Comparison of ENCODE assay signal across 12 mouse cellular contexts in genomic region chr5:65113323-65113722, GRCm38 (mm10). TPM values are rescaled to one million over a fixed set of nuclear protein-coding genes. Genes with fewer than 3 reads are reported as not detected.
A peak's percentile ranks its signal among the peaks of the same experiment; 100 is the strongest.
DNase-seq lines count a peak whose midpoint lies in the region; ATAC-seq lines count a peak whose summit lies in the region.
"Had no signal": no experiment of that assay in that cellular context is flagged by ENCODE, and none has a peak within 500 bp of the region (broad histone marks: within the 10 kb centered on the region; RNA-seq: fewer than 3 reads in every experiment).

No protein-coding gene starts in this region.

- peaks cover 28% of the 10 kb centered on the region for H3K4me1 ChIP-seq in heart, embryonic 13.5 days
- peaks cover 25% of the 10 kb centered on the region for H3K4me1 ChIP-seq in liver, embryonic 13.5 days (replicated peaks)

- peak overlapping the region; percentile 41; the same call in 1 of the 2 replicates for H3K27ac ChIP-seq in heart, embryonic 13.5 days (replicated peaks)
- no peak overlapping the region for H3K27ac ChIP-seq in liver, embryonic 13.5 days
- H3K27ac ChIP-seq: macrophage had no signal

- no peak for ATAC-seq in heart, embryonic 13.5 days (ENCODE audit: extremely low read depth, insufficient number of reproducible peaks, low FRiP score, low TSS enrichment)
- peak; percentile 95 for ATAC-seq in activated CD4-positive, CD25-positive, alpha-beta regulatory T cell, adult 4 months
- peak; percentile 73 for ATAC-seq in liver, embryonic 13.5 days (ENCODE audit: low read depth)
- ATAC-seq in erythroblast, adult 5-6 weeks (replicated peaks; ENCODE audit: low FRiP score, poor library complexity, severe bottlenecking), result no peak
- ATAC-seq: intestine, embryonic 16.5 days had no signal

- DNase-seq in heart, postnatal 14 days, result no peak
- DNase-seq in liver, embryonic 13.5 days, result no peak
- DNase-seq in lung, postnatal 36 days, result peak; percentile 87
- no peak for DNase-seq in right cerebral cortex, postnatal 4 days
- DNase-seq in urinary bladder, postnatal 14 days (ENCODE audit: low spot score), result no peak
- DNase-seq: right cerebral cortex, adult 18-20 months had no signal

- 46% methylated on average over 6 of the region's 6 CpGs for WGBS in heart, embryonic 13.5 days
- 28% methylated on average over 6 of the region's 6 CpGs for WGBS in liver, embryonic 13.5 days (ENCODE audit: insufficient replicate concordance)

- H3K4me3 ChIP-seq in heart, embryonic 13.5 days, result no peak overlapping the region
- no peak overlapping the region for H3K4me3 ChIP-seq in liver, embryonic 13.5 days (replicated peaks)

- no peaks in the 10 kb centered on the region for H3K27me3 ChIP-seq in heart, embryonic 13.5 days (replicated peaks)
- H3K27me3 ChIP-seq in liver, embryonic 13.5 days, result no peaks in the 10 kb centered on the region

- H3K9ac ChIP-seq in heart, embryonic 13.5 days, result no peak overlapping the region
- no peak overlapping the region for H3K9ac ChIP-seq in liver, embryonic 13.5 days

- H3K36me3 ChIP-seq in heart, embryonic 13.5 days, result peaks cover 16% of the 10 kb centered on the region
- peaks cover 4% of the 10 kb centered on the region; the same call in 1 of the 2 replicates for H3K36me3 ChIP-seq in liver, embryonic 13.5 days

- H3K4me2 ChIP-seq in heart, embryonic 13.5 days, result no peak overlapping the region
- H3K4me2 ChIP-seq in liver, embryonic 13.5 days, result no peak overlapping the region

- no peaks in the 10 kb centered on the region for H3K9me3 ChIP-seq in heart, embryonic 13.5 days
- H3K9me3 ChIP-seq in liver, embryonic 13.5 days (replicated peaks), result no peaks in the 10 kb centered on the region

- intact Hi-C loops in heart, postnatal 14 days (cut with DNase I), result no loop called here

RNA-seq across cellular contexts. Expression of gene Klhl5, which starts 6.0 kb away (rescaled TPM):
- 12.3 and 14.1 TPM in 2 replicates for polyA plus RNA-seq in heart, embryonic 13.5 days (2015; fragmentation: Nextera tagmentation; extraction: Ambion mirVana)
- 10 to 100 TPM; 15.6 to 18.2 TPM for total RNA-seq in heart, postnatal 14 days (2021)
- polyA plus RNA-seq in activated CD4-positive, CD25-positive, alpha-beta regulatory T cell, adult 4 months (2017; shearing (Covaris generic)), result 1 to 10 TPM; 5.0 to 9.7 TPM
- polyA plus RNA-seq in liver, embryonic 13.5 days (2015; fragmentation: Nextera tagmentation; extraction: Ambion mirVana), result 3.9 and 4.4 TPM in 2 replicates
- 13.6 and 31.1 TPM in 2 replicates for total RNA-seq in erythroblast, adult 5-6 weeks (2015; ENCODE audit: low replicate concordance)
- 12.9 and 14.5 TPM in 2 replicates for total RNA-seq in erythroblast, adult 5-6 weeks (2017; ENCODE audit: low replicate concordance)

RNA-seq across cellular contexts. Expression of gene Tmem156, which starts 21.4 kb away (rescaled TPM):
- 0.19 TPM in 1 of 2 replicates, not detected in the other for polyA plus RNA-seq in heart, embryonic 13.5 days (2015; fragmentation: Nextera tagmentation; extraction: Ambion mirVana)
- under 1 TPM in 1 of 2 experiments, not detected in 1; 0.73 TPM for total RNA-seq in heart, postnatal 14 days (2021)
- polyA plus RNA-seq in activated CD4-positive, CD25-positive, alpha-beta regulatory T cell, adult 4 months (2017; shearing (Covaris generic)), result 10 to 100 TPM; 16.2 to 21.7 TPM
- polyA plus RNA-seq in liver, embryonic 13.5 days (2015; fragmentation: Nextera tagmentation; extraction: Ambion mirVana), result 0.44 and 0.55 TPM in 2 replicates
- total RNA-seq in erythroblast, adult 5-6 weeks (2015; ENCODE audit: low replicate concordance), result 1.7 and 2.5 TPM in 2 replicates
- 3.6 and 5.3 TPM in 2 replicates for total RNA-seq in erythroblast, adult 5-6 weeks (2017; ENCODE audit: low replicate concordance)
- polyA plus RNA-seq: forebrain, embryonic 11.5 days had no signal

Comparison
In these comparisons a context has a peak if more than half of its experiments do, and no peak if none do; other contexts are left out.
1. ATAC-seq: peak in activated CD4-positive, CD25-positive, alpha-beta regulatory T cell, adult 4 months (single experiment) and liver, embryonic 13.5 days (single experiment); none in heart, embryonic 13.5 days (single experiment) and erythroblast, adult 5-6 weeks (single experiment).
2. RNA of gene Tmem156, which starts 21.4 kb away (polyA plus RNA-seq): 16.2 to 21.7 TPM in activated CD4-positive, CD25-positive, alpha-beta regulatory T cell, adult 4 months; 0.44 to 0.55 TPM in liver, embryonic 13.5 days and 0.19 TPM in heart, embryonic 13.5 days; every median in the first group is over 10 times any median in the second.